Mouse (Mus musculus) MEL (cell line): ENCODE results near the gene Lyg2.

Source experiments
- CTCF ChIP-seq, 3 experiments: IDR thresholded peaks in 2 of 3; conservative IDR thresholded peaks in 1 of 3; 2 replicates each; pipeline ENCODE4 v1.5.1; 2011 to 2012; ENCODE audit warnings: low read length in 3 of 3, low read depth in 2 of 3, mild to moderate bottlenecking in 2 of 3, improper control_type of control experiment in 1 of 3, inconsistent platforms in 1 of 3, mixed read lengths in 1 of 3, moderate library complexity in 1 of 3; ENCODE audit not compliant: control insufficient read depth in 1 of 3, insufficient read depth in 1 of 3, poor library complexity in 1 of 3, severe bottlenecking in 1 of 3
- ETS1 ChIP-seq: IDR thresholded peaks from 2 replicates; pipeline ENCODE4 v1.6.1; 2012; ENCODE audit warnings: low read depth, mild to moderate bottlenecking, inconsistent platforms, low read length, improper control_type of control experiment, moderate library complexity
- MAFK ChIP-seq: IDR thresholded peaks from 2 replicates; pipeline ENCODE4 v1.6.1; 2011; ENCODE audit warnings: low read depth, mild to moderate bottlenecking, low read length, improper control_type of control experiment, borderline replicate concordance

DNA sequence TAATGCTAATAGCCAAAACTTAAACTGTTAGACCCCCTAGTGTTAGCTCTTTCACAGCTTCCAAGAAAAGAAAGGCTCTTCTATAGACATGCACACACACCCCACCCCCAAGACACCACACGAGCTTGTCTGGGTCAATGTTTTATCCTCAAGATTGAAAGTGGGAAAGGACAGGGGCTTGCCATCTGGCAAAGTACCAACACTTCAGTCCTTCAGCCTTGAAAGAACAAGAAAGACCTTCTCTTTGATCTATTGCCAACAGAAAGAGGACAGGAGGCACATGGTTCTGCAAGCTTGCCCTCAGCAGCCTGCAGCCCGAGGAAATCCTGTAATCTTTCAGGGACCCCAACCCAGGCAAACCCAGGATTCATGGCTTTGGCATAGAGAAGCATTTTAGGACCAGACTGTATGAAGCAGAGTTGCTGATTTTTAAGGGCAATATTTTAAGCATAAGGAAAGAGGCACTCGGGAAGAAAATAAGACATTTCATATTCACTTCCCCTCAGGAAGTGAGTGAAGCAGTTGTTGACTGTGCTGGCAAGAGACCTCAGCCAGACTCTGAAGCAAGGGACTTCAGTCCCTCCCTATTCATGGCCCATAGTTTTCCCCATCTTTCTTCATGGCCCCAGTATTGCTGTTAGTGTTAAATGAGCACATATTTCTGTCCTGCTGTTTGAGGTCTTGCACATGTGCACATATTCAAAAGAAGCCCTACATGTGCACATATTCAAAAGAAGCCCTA lies 40.6 kb upstream of the Lyg2 start:
- TF ChIP-seq MAFK (no peak), CTCF (IDR thresholded peaks at IDR 0.05 in 2 of 3, conservative IDR thresholded peaks at IDR 0.05 in 1 of 3; ENCODE audit: control insufficient read depth in 1 of 3, insufficient read depth in 1 of 3, low read depth in 2 of 3, low read length in 3 of 3, poor library complexity in 1 of 3, severe bottlenecking in 1 of 3) (no peak), ETS1 (no peak)
